Mouse (Mus musculus): ENCODE data around the gene Atat1.
A peak's percentile ranks its signal among the peaks of the same experiment; 100 is the strongest.

Atat1 gene

GRCm38 (mm10) chr17:35897644-35898573, 12.0 kb downstream of the Atat1 start:
- no peak for TF ChIP-seq GATA4 (IDR thresholded peaks at IDR 0.05; ENCODE audit: insufficient replicate concordance, low read length)

- peak; percentile 20; the same call in 1 of the 2 replicates for TF ChIP-seq GATA4 (IDR thresholded peaks at IDR 0.05; ENCODE audit: insufficient replicate concordance, low read length)
These were observed 12.9 kb downstream of the Atat1 start, which contains the start of gene 2310061I04Rik for GRCm38 (mm10) chr17:35896781-35897643. 2310061I04Rik (minus strand) TSS chr17:35897431.

- no peak for TF ChIP-seq GATA4 (IDR thresholded peaks at IDR 0.05; ENCODE audit: insufficient replicate concordance, low read length)
These were observed 22.1 kb downstream of the Atat1 start for GRCm38 (mm10) chr17:35887725-35888124.

- TF ChIP-seq GATA4 (IDR thresholded peaks at IDR 0.05; ENCODE audit: insufficient replicate concordance, low read length): no peak
These were observed 26.1 kb downstream of the Atat1 start for GRCm38 (mm10) chr17:35883777-35884176.

GRCm38 (mm10) chr17:35882924-35883323, 27.0 kb downstream of the Atat1 start:
- TF ChIP-seq GATA4 (IDR thresholded peaks at IDR 0.05; ENCODE audit: insufficient replicate concordance, low read length): no peak

GRCm38 (mm10) chr17:35879245-35880057, 30.4 kb downstream of the Atat1 start, which contains the start of gene Dhx16:
Dhx16 (plus strand) TSS chr17:35879819.
- peak; percentile 60; the same call in 1 of the 2 replicates for TF ChIP-seq GATA4 (IDR thresholded peaks at IDR 0.05; ENCODE audit: insufficient replicate concordance, low read length)

- no peak for TF ChIP-seq GATA4 (IDR thresholded peaks at IDR 0.05; ENCODE audit: insufficient replicate concordance, low read length)
These were observed 35.2 kb downstream of the Atat1 start for GRCm38 (mm10) chr17:35874721-35875120.

- TF ChIP-seq GATA4 (IDR thresholded peaks at IDR 0.05; ENCODE audit: insufficient replicate concordance, low read length): no peak
These were observed 35.9 kb downstream of the Atat1 start for GRCm38 (mm10) chr17:35873774-35874519.

GRCm38 (mm10) chr17:35870884-35871696, 38.8 kb downstream of the Atat1 start:
- no peak for TF ChIP-seq GATA4 (IDR thresholded peaks at IDR 0.05; ENCODE audit: insufficient replicate concordance, low read length)

GRCm38 (mm10) chr17:35870151-35870883, 39.6 kb downstream of the Atat1 start:
- TF ChIP-seq GATA4 (IDR thresholded peaks at IDR 0.05; ENCODE audit: insufficient replicate concordance, low read length): no peak

GRCm38 (mm10) chr17:35869346-35870067, 40.4 kb downstream of the Atat1 start:
- TF ChIP-seq GATA4 (IDR thresholded peaks at IDR 0.05; ENCODE audit: insufficient replicate concordance, low read length): no peak

GRCm38 (mm10) chr17:35868961-35869345, 40.9 kb downstream of the Atat1 start:
- TF ChIP-seq GATA4 (IDR thresholded peaks at IDR 0.05; ENCODE audit: insufficient replicate concordance, low read length): no peak
